Mouse (Mus musculus): Measurements from ENCODE around the gene Frmd4b.

DNA sequence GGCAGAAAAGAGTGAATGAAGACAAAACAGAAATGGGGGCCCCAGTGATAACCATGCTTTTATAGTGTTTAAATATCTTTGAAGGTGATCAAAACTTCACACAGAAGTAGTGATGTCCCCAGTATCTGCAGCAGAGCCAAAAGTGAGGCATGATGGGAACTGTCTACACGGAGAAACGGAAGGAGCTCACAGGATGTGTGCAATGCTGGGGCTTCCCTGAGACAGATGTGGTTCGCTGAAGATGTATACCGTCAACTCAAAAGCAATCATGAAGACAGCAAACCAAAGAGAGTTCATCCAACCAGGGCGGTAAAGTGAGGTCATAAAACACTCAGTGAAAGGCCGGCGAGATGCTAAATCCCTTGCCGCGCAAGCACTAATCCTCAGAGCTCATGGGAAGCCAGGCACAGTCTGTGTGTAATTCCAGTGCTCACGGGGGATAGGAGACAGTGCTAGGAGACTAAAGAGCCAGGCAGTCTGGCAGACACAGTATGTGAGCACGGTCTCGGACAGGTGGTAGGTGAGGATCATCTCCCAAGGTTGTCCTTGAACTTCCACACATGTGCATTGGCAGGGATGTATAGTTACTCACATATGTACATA lies 222.8 kb downstream of the Frmd4b start:
- TF ChIP-seq CTCF (IDR thresholded peaks at IDR 0.05): no peak
- TF ChIP-seq POLR2A (IDR thresholded peaks at IDR 0.05; ENCODE audit: insufficient read depth, low read depth, low read length): no peak
